In genomic region chr12:108334529-108334928, GRCm38 (mm10) we compare ENCODE assay signal across 9 mouse cellular contexts. TPM values are rescaled to one million over a fixed set of nuclear protein-coding genes. Genes with fewer than 3 reads are reported as not detected.
DNase-seq lines count a peak whose midpoint lies in the region; ATAC-seq and TF ChIP-seq lines count a peak whose summit lies in the region.
"Had no signal": no experiment of that assay in that cellular context is flagged by ENCODE, and none has a peak within 500 bp of the region (broad histone marks: within the 10 kb centered on the region; RNA-seq: fewer than 3 reads in every experiment).

No protein-coding gene starts in this region.

- H3K4me3 ChIP-seq in neural tube, embryonic 11.5 days (ENCODE audit: low read depth, low read length), result peak overlapping the region; percentile 45
- H3K4me3 ChIP-seq in intestine, embryonic 16.5 days (ENCODE audit: low read length), result peak overlapping the region; percentile 66
- peak overlapping the region; percentile 49 for H3K4me3 ChIP-seq in lung, postnatal 0 days (ENCODE audit: low read depth, low read length)
- peak overlapping the region; percentile 69 for H3K4me3 ChIP-seq in stomach, embryonic 16.5 days (replicated peaks; ENCODE audit: low read length)

- peaks cover 12% of the 10 kb centered on the region; the same call in 1 of the 2 replicates for H3K4me1 ChIP-seq in neural tube, embryonic 11.5 days (ENCODE audit: control insufficient read depth, insufficient read depth, low read length)
- H3K4me1 ChIP-seq in intestine, embryonic 16.5 days (ENCODE audit: control insufficient read depth, insufficient read depth, low read length), result peaks cover 14% of the 10 kb centered on the region
- peaks cover 11% of the 10 kb centered on the region; the same call in 1 of the 2 replicates for H3K4me1 ChIP-seq in lung, postnatal 0 days (ENCODE audit: insufficient read depth, low read depth, low read length)
- H3K4me1 ChIP-seq in stomach, embryonic 16.5 days (ENCODE audit: control insufficient read depth, insufficient read depth, low read length), result peaks cover 12% of the 10 kb centered on the region

- H3K9me3 ChIP-seq in neural tube, embryonic 11.5 days (ENCODE audit: control insufficient read depth, low read length), result no peaks in the 10 kb centered on the region
- no peaks in the 10 kb centered on the region for H3K9me3 ChIP-seq in intestine, embryonic 16.5 days (ENCODE audit: control insufficient read depth, low read length)
- H3K9me3 ChIP-seq in lung, postnatal 0 days (ENCODE audit: low read length), result no peaks in the 10 kb centered on the region
- no peaks in the 10 kb centered on the region for H3K9me3 ChIP-seq in stomach, embryonic 16.5 days (replicated peaks; ENCODE audit: control insufficient read depth, low read length)

- peak overlapping the region; percentile 80 for H3K4me2 ChIP-seq in neural tube, embryonic 11.5 days (ENCODE audit: low read depth)
- H3K4me2 ChIP-seq in intestine, embryonic 16.5 days (ENCODE audit: low read depth, low read length), result peak overlapping the region; percentile 100
- peak overlapping the region; percentile 96 for H3K4me2 ChIP-seq in lung, postnatal 0 days (replicated peaks; ENCODE audit: low read depth, low read length)
- H3K4me2 ChIP-seq in stomach, embryonic 16.5 days (ENCODE audit: low read depth, low read length), result peak overlapping the region; percentile 99

- H3K27ac ChIP-seq in neural tube, embryonic 11.5 days (ENCODE audit: low read depth, low read length), result no peak overlapping the region
- no peak overlapping the region for H3K27ac ChIP-seq in intestine, embryonic 16.5 days (ENCODE audit: low read length)
- no peak overlapping the region for H3K27ac ChIP-seq in lung, postnatal 0 days (ENCODE audit: low read length)
- 0 out of 2 replicates have a peak overlapping the region, but pooled peaks have one; percentile 34 for H3K27ac ChIP-seq in stomach, embryonic 16.5 days (ENCODE audit: low read length)
- H3K27ac ChIP-seq: macrophage had no signal

- TF ChIP-seq CTCF in lung, postnatal 0 days (IDR thresholded peaks at IDR 0.05), result no peak

- 0 out of 2 replicates have a peak, but pooled peaks cover 2% of the 10 kb centered on the region for H3K27me3 ChIP-seq in neural tube, embryonic 11.5 days (ENCODE audit: control insufficient read depth, insufficient read depth, low read length)
- H3K27me3 ChIP-seq in intestine, embryonic 16.5 days (replicated peaks; ENCODE audit: control insufficient read depth, insufficient read depth, low read length), result peaks cover 4% of the 10 kb centered on the region; the same call in 1 of the 2 replicates
- H3K27me3 ChIP-seq in lung, postnatal 0 days (replicated peaks; ENCODE audit: insufficient read depth, low read length), result peaks cover 3% of the 10 kb centered on the region
- peaks cover 12% of the 10 kb centered on the region for H3K27me3 ChIP-seq in stomach, embryonic 16.5 days (ENCODE audit: control insufficient read depth, insufficient read depth, low read length)

- H3K36me3 ChIP-seq in neural tube, embryonic 11.5 days (ENCODE audit: control insufficient read depth, insufficient read depth, low read length), result no peaks in the 10 kb centered on the region
- H3K36me3 ChIP-seq in intestine, embryonic 16.5 days (ENCODE audit: control insufficient read depth, insufficient read depth, low read length), result no peaks in the 10 kb centered on the region
- H3K36me3 ChIP-seq in lung, postnatal 0 days (ENCODE audit: insufficient read depth, low read length), result no peaks in the 10 kb centered on the region
- H3K36me3 ChIP-seq in stomach, embryonic 16.5 days (ENCODE audit: control insufficient read depth, insufficient read depth, low read length), result no peaks in the 10 kb centered on the region

- no peak for TF ChIP-seq EP300 in lung, postnatal 0 days (IDR thresholded peaks at IDR 0.05)

- DNase-seq in cerebellum, adult 11 months, result peak; percentile 40
- DNase-seq in cerebellum, adult 8-10 months, result no peak
- DNase-seq in neural tube, embryonic 11.5 days (ENCODE audit: low spot score), result no peak
- DNase-seq in neural tube, embryonic 10.5 days (ENCODE audit: extremely low spot score, low spot score), result no peak
- DNase-seq in lung, postnatal 0 days (ENCODE audit: low spot score), result no peak

- 3% methylated on average over 32 of the region's 32 CpGs for WGBS in neural tube, embryonic 11.5 days
- 2% methylated on average over 32 of the region's 32 CpGs for WGBS in intestine, embryonic 16.5 days
- 1% methylated on average over 32 of the region's 32 CpGs for WGBS in lung, postnatal 0 days
- under 1% methylated on average over 32 of the region's 32 CpGs for WGBS in stomach, embryonic 16.5 days

- ATAC-seq in neural tube, embryonic 11.5 days (ENCODE audit: insufficient read depth, low FRiP score, low TSS enrichment), result peak; percentile 43; the same call in 1 of the 2 replicates
- ATAC-seq in intestine, embryonic 16.5 days, result no peak
- ATAC-seq in lung, postnatal 0 days, result no peak; the same call in none of the 2 replicates
- ATAC-seq in stomach, embryonic 16.5 days (ENCODE audit: insufficient read depth, low FRiP score), result peak; percentile 3; the same call in 1 of the 2 replicates
- ATAC-seq in CD4-positive, CD25-positive, alpha-beta regulatory T cell, adult 4 months, result no peak

- H3K9ac ChIP-seq in neural tube, embryonic 11.5 days (ENCODE audit: low read length), result peak overlapping the region; percentile 2; the same call in 1 of the 2 replicates
- peak overlapping the region; percentile 74 for H3K9ac ChIP-seq in intestine, embryonic 16.5 days (ENCODE audit: low read depth, low read length)
- H3K9ac ChIP-seq in lung, postnatal 0 days (replicated peaks; ENCODE audit: low read depth), result 0 out of 2 replicates have a peak overlapping the region, but pooled peaks have one; percentile 26
- H3K9ac ChIP-seq in stomach, embryonic 16.5 days (ENCODE audit: low read length), result peak overlapping the region; percentile 72

RNA-seq across cellular contexts. Expression of gene Cyp46a1, which starts 0.3 kb away (rescaled TPM):
- 8.5 and 10.6 TPM in 2 replicates for polyA plus RNA-seq in neural tube, embryonic 11.5 days (2014; fragmentation: Nextera tagmentation; extraction: Ambion mirVana)
- polyA plus RNA-seq in intestine, embryonic 16.5 days (2015; fragmentation: Nextera tagmentation; extraction: Ambion mirVana), result 3.8 and 4.6 TPM in 2 replicates
- 1.0 and 1.3 TPM in 2 replicates for polyA plus RNA-seq in lung, postnatal 0 days (2015; fragmentation: Nextera tagmentation; extraction: Ambion mirVana)
- polyA plus RNA-seq in stomach, embryonic 16.5 days (2015; fragmentation: Nextera tagmentation; extraction: Ambion mirVana), result 6.8 and 8.5 TPM in 2 replicates
- polyA plus RNA-seq in CD4-positive, CD25-positive, alpha-beta regulatory T cell, adult 4 months (2017; shearing (Covaris generic)), result not detected
- polyA plus RNA-seq: macrophage had no signal

RNA-seq across cellular contexts. Expression of gene Hhipl1, which starts 28.5 kb away (rescaled TPM):
- polyA plus RNA-seq in neural tube, embryonic 11.5 days (2014; fragmentation: Nextera tagmentation; extraction: Ambion mirVana), result 1.0 TPM in 2 replicates
- 0.43 and 0.53 TPM in 2 replicates for polyA plus RNA-seq in intestine, embryonic 16.5 days (2015; fragmentation: Nextera tagmentation; extraction: Ambion mirVana)
- 0.35 and 0.57 TPM in 2 replicates for polyA plus RNA-seq in lung, postnatal 0 days (2015; fragmentation: Nextera tagmentation; extraction: Ambion mirVana)
- polyA plus RNA-seq in stomach, embryonic 16.5 days (2015; fragmentation: Nextera tagmentation; extraction: Ambion mirVana), result 0.44 and 0.65 TPM in 2 replicates
- polyA plus RNA-seq in CD4-positive, CD25-positive, alpha-beta regulatory T cell, adult 4 months (2017; shearing (Covaris generic)), result not detected
- polyA plus RNA-seq: macrophage had no signal

RNA-seq across cellular contexts. Expression of gene Eml1, which starts 36.2 kb away (rescaled TPM):
- 138 and 164 TPM in 2 replicates for polyA plus RNA-seq in neural tube, embryonic 11.5 days (2014; fragmentation: Nextera tagmentation; extraction: Ambion mirVana)
- 63.7 and 67.4 TPM in 2 replicates for polyA plus RNA-seq in intestine, embryonic 16.5 days (2015; fragmentation: Nextera tagmentation; extraction: Ambion mirVana)
- polyA plus RNA-seq in lung, postnatal 0 days (2015; fragmentation: Nextera tagmentation; extraction: Ambion mirVana), result 55.0 and 68.7 TPM in 2 replicates
- 82.3 and 111 TPM in 2 replicates for polyA plus RNA-seq in stomach, embryonic 16.5 days (2015; fragmentation: Nextera tagmentation; extraction: Ambion mirVana)
- polyA plus RNA-seq in CD4-positive, CD25-positive, alpha-beta regulatory T cell, adult 4 months (2017; shearing (Covaris generic)), result under 1 TPM in 1 of 2 experiments, not detected in 1; 0.32 TPM
- polyA plus RNA-seq: macrophage had no signal

RNA-seq across cellular contexts. Expression of gene Ccdc85c, which starts 59.3 kb away (rescaled TPM):
- 18.9 and 20.3 TPM in 2 replicates for polyA plus RNA-seq in neural tube, embryonic 11.5 days (2014; fragmentation: Nextera tagmentation; extraction: Ambion mirVana)
- 4.8 and 7.1 TPM in 2 replicates for polyA plus RNA-seq in intestine, embryonic 16.5 days (2015; fragmentation: Nextera tagmentation; extraction: Ambion mirVana)
- 4.1 and 4.5 TPM in 2 replicates for polyA plus RNA-seq in lung, postnatal 0 days (2015; fragmentation: Nextera tagmentation; extraction: Ambion mirVana)
- polyA plus RNA-seq in stomach, embryonic 16.5 days (2015; fragmentation: Nextera tagmentation; extraction: Ambion mirVana), result 6.5 and 6.9 TPM in 2 replicates
- polyA plus RNA-seq in CD4-positive, CD25-positive, alpha-beta regulatory T cell, adult 4 months (2017; shearing (Covaris generic)), result under 1 TPM; 0.27 to 0.46 TPM

Comparison
In these comparisons a context has a peak if more than half of its experiments do, and no peak if none do; other contexts are left out.
1. ATAC-seq: peak in neural tube, embryonic 11.5 days (single experiment) and stomach, embryonic 16.5 days (single experiment); none in intestine, embryonic 16.5 days (single experiment), lung, postnatal 0 days (single experiment) and CD4-positive, CD25-positive, alpha-beta regulatory T cell, adult 4 months (single experiment).
2. H3K9ac ChIP-seq: peak in every context shown above with its lines; median percentile 74 in intestine, embryonic 16.5 days; 72 in stomach, embryonic 16.5 days; 26 in lung, postnatal 0 days; 2 in neural tube, embryonic 11.5 days.
3. RNA of gene Eml1, which starts 36.2 kb away (polyA plus RNA-seq): 138 to 164 TPM in neural tube, embryonic 11.5 days, 82.3 to 111 TPM in stomach, embryonic 16.5 days, 63.7 to 67.4 TPM in intestine, embryonic 16.5 days and 55.0 to 68.7 TPM in lung, postnatal 0 days; 0.32 TPM in CD4-positive, CD25-positive, alpha-beta regulatory T cell, adult 4 months; every median in the first group is over 10 times any median in the second.
4. Peak in every context shown above with its lines, with median percentiles within 50 percentile points of each other: H3K4me2 ChIP-seq and H3K4me3 ChIP-seq.